Mouse (Mus musculus) R1 (cell line): ENCODE measurements at regions not wholly inside any gene's neighbourhood (a gene's known extent, or its start where the extent isn't known, plus 50 kb on each side); places are given as distances from the start of the nearest gene placed in this dataset.
A peak's percentile ranks its signal among the peaks of the same experiment; 100 is the strongest.

ENCODE experiments used
- DNase-seq: peaks from one replicate; pipeline ENCODE4 v3.0.0-alpha.2; 2018; ENCODE audit warnings: low read depth, low spot score

DNA sequence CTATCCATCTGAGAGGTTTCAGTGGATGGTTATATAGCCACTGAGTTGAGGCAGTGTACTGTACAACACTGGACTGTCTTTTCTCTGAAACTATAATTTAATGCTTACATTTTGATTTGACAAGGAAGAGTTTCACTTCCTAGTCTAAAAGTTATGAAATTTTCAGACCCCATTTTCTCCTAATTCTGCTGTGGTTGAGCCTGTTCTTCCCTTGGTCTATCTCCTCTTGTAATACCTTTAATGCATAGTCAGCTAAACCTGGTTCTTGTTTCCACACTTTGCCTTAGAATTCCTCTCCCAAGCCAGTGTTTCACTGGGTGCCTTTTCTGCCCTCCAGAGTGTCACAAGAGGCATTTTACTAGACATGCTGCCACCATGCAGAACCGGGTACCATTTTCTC, 279.3 kb upstream of the Camk1g start:
- DNase-seq, result no peak

DNA sequence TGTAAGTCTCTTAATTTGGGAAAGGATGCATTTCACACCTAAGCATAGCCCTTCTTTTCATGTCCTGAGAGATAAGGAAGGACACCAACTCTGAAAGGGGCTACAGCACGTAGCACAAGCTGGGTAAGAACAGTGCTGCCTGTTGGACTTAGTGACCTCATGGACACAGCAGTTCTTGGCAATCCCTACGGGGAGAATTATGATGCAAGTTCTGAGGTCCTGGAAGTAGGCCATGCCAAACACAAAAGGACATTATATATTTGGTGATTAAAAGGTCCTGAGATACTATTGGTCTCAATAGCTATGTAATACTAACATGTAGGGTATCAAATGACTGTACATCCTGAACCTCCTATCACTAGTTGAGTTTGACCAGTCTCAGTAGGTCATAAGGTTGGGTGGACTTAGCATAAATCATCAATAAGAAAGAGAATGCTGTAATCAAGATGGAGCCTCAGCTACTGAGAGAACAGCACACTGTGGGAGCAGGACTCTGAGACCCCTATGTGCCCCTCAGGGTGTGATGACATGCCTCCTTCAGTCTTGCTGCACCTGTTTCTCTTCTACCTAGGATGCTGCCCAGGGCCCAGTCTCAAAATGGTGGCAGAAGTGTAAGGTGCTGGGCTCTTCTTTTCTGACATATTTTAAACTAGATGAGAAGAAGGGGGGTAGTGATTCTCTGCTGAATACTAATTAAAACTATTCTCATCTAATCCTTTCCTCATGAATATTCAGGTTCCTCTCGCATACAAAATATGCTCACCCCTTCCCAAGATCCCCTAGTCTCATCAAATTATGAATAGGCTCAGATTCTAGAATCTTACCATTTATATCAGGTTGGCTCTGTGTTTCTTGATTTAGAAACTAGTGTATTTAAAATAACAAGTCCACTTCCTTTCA, 277.5 kb upstream of the Camk1g start:
- no peak for DNase-seq

DNA sequence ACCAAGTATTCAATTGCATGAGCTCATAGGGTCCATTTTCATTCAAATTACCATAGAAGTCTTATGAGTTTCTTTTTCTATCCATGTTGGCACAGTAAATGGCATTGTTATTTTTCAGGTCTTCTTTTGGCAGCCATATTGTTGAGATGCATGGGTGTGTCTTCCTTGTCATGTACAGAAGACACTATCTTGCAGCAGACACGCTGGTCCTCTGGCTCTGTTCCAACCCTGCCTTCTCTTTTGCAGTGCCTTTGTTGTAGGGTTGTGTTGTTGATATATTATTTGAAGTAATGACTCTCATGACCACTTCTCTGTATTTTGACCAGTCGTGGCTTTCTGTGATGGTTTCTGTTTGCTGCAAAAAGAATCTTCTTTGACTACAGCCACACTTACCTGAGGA, 274.4 kb upstream of the Camk1g start:
- no peak for DNase-seq

DNA sequence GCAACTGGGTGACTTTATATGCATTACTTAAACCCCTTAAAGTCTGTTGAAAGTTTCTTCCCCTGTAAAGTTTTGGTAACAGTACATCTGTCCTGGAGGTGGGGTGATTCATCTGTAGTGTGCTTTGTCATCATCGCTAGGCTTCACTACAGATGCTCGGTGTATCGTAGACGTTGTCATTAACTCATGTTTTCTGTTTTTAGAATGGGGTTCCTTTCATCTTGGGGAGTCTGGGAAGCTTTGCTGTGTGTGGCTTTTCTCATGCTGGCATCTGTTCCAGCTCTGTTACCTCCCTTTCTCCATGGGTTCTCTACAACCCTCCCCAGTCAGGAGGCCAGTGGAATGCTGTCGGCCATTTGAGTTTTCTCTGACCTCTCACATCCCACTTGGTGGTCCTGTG, 266.4 kb upstream of the Camk1g start:
- DNase-seq, result no peak

- DNase-seq, result no peak
Observed at GRCm38 (mm10) chr1:193632115-193632514, 262.0 kb upstream of the Camk1g start.

DNA sequence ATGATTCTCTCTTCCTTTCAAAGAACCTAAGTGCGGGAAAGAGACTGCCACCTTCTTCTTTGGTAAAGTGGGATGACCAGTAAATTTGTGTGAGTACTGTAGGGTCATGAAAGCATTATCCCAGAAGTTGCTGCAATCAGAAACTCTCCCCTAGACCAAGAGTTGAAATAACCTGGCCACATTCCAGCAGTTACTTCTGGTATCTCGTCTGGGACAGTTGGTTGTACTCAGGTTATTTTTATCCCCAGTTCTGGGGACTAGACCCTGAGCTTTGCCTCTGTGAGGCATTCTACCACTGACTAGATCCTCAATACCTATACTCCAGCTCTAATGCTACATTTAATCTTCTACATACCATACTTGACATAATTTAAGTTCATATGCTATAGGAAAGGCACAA, 259.8 kb upstream of the Camk1g start:
- DNase-seq, result no peak

- no peak for DNase-seq
Observed at GRCm38 (mm10) chr1:193626924-193627849, 257.1 kb upstream of the Camk1g start.

DNA sequence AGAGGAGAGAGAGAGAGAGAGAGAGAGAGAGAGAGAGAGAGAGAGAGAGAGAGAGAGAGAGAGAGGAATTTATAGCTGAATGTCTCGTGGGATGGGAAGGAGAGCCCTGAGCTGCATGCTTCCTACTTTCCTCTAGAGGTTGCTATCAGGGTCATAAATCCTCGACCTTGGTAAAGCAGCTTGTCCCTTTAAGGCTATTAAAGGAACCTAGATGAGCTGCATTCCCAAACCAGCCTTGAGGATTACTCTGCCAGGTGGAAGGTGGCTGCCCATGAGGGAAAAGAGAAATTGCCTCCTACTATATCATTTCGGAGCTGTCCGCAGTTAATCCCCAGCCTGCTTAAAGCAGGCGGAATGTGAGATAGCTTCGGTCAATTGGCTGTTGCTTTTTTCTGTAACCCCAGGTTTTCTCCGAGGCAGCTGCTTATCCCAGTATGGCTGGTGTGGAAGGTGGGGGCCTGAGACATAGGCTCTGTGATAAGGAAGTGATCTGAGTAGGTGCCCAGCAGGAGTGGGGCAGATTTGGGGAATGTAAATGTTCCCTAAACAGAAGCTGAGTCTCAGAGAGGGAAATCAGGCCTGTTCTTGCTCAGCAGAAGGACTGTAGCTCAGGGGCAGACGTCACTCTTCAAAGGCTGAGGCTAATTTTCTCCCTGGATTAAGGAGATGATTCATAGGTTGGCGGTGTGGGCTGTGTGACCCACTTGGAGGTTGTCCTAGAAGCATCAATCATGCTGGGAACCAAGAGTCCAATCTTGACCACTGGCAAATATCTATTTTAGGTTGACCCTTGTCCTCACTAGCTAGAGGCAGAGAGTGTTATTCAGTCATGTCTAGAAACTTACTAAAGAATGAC, 255.2 kb upstream of the Camk1g start:
- no peak for DNase-seq

DNA sequence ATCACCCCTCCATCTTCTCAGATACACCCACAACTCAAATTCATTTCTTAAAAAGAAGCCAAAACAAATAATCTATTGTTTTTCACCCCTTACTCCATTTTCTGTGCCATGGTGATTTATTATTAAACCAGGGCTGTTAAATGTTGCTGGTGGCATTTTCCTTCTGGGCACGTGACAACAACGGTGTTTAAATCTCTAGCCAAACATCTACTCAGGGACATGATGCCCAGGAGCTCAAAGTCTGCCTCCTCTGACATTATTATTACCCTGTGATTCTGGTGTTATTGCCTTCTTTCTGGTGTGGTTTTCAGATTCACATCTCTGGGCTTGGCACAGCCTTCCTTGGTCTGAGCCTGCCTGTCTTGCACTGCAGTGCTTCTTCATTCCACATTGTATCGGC, 253.5 kb upstream of the Camk1g start:
- no peak for DNase-seq

DNA sequence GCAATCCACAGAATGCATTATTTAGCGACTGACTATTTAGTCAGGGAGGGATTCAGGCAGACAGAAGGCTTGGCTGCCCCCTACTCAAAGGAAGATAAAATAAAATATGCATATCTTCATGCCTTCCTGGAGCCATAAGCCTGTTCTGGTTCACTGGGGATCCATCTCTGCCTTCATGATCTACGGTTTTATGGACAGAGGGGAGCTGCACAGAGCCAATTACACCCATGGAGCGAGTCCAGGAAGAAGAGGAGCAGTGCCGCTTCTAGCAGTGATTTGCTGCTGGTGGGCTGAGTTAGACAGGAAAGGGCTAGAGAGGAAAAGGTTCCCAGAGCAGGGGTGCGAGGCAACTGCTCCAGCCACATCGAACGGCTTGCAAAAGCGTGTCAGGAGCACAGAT, 248.2 kb upstream of the Camk1g start:
- DNase-seq, result no peak

DNA sequence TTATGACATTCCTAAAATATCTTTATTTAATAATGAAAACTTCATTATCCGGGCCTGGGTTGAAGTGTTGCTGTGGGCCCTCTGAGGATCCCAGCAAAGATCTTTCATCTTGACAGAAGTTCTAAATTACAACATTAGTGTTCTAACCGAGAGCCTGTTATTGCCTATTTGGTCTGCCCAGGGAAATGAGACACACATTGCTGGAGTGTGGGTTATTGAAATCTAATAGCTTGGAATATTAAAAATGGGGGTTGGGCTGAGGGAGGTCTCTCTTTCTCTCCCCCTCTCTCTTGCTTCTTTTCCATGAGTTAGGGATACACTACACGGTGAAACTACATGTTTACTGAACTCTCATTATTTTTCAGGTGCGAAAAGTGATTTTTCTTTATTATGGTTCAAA, 240.4 kb upstream of the Camk1g start:
- DNase-seq, result no peak

DNA sequence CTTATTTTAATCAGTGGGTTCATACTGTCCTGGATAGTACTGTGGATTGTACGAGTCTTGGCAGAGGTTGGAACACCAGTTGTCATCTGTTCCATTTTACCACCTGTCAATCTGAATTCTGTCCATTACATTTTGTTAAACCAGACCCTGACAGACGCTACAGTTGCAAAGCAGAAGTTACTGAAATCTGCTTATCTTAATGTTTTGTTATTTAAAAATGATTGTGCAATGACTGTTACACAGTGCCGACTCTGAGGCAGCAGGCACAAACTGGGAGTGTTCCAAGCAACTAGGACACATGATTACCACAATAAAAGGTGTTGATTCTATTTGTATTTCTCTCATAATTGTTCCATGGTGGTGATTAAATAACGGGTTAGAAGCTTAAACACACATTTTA, 229.8 kb upstream of the Camk1g start:
- DNase-seq, result no peak

DNA sequence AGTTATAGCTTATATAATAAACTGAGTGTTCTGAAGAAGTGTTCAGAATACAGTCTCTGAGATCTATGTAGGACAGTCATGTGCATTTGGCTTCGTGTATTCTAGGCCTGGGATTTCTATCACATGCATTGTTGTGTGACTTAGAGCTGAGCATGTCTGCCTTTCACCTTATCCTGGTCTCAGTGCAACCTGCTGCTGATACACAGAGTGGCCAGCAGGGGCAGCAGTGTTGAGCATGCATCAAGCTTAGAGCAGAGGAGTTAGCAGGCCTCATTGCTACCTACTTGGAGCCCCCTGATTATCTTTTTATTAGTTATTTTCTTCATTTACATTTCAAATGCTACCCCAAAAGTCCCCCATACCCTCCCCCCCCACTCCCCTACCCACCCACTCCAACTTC, 229.1 kb upstream of the Camk1g start:
- DNase-seq, result peak; percentile 67

GRCm38 (mm10) chr1:193590301-193590829, 220.3 kb upstream of the Camk1g start:
- no peak for DNase-seq

- DNase-seq, result peak; percentile 89
Observed at GRCm38 (mm10) chr1:193588477-193589464, 218.7 kb upstream of the Camk1g start.

- no peak for DNase-seq
Observed at GRCm38 (mm10) chr1:193587317-193587716, 217.2 kb upstream of the Camk1g start.

DNA sequence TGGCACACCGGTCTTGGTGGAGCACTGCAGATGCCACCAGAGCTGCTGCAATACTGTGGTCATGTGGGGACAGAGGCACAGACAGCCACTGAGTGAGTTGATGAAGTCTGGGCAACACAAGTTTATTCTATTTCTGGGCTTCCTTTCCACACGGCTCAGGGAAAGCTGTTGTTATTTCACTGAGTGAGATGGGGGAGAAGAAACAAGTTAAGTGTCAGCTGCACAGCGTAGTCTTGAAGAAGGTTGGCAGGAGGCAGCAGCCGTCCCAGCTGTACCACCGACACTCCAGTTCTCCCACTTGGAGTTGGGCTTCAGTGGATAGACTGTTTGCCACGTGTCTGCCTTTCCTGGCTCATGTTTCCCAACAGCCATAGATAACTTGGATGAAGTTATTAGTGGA, 216.8 kb upstream of the Camk1g start:
- DNase-seq, result no peak

DNA sequence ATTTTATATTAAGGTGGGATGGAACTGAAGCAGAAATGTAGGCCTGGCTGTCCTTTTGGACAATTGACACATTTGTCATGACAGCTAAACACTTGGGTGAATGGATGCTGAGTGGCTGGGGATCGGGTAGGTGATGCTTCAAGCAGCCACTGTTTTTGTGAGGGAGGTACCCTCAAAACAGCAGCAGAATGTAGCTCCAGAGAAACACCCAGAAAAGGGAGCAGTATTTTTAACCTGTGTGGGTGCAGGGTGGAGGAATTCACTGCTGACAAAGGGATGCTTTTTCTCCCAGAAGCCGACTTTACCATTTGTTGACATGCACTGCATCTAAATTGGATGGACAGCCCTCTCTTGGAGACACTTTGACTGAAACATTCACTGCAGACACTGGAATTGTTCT, 213.7 kb upstream of the Camk1g start:
- no peak for DNase-seq

DNA sequence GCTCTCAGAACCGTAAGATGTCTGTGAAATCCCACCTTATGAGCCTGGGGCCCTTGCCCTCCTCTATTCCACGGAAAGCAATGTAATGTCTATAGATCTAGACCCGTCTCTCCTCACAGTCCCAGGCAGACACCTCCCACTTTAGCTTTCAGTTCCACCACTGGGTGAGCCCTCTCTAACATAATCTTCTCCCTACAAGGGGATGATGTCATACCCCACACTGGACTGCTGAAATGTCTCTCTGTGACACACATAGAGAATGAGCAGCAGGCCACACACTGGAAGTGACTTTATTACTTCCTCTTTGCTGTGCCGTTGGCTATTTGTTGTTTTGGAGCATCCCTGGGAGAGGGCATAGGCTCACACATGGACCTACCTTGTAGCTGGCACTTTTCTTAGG, 210.3 kb upstream of the Camk1g start:
- no peak for DNase-seq

DNA sequence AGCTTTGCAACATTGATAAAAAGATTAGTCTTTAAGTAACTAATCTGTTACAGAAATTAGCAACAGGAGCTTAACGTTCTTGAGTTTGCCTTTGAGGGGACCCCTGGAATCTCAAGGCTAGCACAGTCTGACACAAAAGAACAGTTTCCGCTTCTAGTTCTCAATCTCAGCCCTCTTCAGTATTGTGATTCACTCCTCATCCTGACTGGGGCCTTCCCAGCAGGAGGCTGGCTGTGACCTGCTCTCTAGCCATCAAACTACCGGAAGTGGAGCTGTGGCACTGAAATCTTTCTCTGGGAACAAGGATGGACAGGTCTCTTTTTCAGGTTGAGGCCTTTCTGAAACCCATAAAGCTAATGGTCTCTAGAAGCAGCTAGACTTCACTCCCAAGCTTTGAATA, 209.6 kb upstream of the Camk1g start:
- DNase-seq, result peak; percentile 61
